Mouse (Mus musculus) yolk sac, embryonic 10.5 days (tissue): ENCODE results near the gene Has3.

Experiments
- DNase-seq: peaks from one replicate; pipeline ENCODE4 v3.0.0-alpha.2; 2017; ENCODE audit warnings: low spot score

Gene Has3

DNA sequence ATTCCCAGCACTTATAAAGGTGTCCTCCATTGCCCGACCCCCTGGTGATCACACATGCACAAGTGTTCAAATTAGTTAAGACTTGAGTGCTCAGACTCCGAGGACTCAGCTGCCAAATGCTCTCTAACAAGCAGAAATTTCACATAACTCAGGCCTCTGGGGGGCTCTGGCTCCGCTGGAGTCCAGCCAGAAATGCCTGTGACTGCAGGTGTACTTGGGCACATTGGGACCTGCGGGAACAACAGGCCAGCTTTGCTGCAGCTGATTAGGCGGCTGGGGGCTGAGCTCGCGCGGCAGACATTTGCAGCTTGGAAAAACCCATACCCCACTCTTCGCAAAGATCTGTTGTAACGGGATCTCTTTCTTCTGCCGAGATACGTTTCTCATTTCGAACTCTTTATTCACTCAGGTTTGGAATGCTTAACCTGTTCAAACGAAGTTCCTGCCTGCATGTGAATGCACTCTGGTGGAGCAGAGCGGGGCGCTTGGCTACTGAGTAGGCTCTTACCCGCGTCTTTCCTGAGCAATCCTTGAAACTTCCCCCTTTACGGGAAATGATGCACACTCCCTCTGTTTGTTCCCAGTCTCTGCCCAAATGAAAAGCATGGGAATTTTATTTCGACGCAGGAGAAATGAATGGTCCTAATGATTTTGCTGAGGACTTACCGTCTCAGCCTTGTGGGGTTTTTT, 62.5 kb downstream of the Has3 start:
- DNase-seq, result no peak

- no peak for DNase-seq
Measured at GRCm38 (mm10) chr8:106933506-106934143, 63.6 kb downstream of the Has3 start.
